Mouse (Mus musculus) forebrain, embryonic 15.5 days (tissue): Measurements from ENCODE around the gene Phf8. TPM values are rescaled to one million over a fixed set of nuclear protein-coding genes. Genes with fewer than 3 reads are reported as not detected.
A peak's percentile ranks its signal among the peaks of the same experiment; 100 is the strongest.

Source experiments
- ATAC-seq: fragments of 200-750 bp; cut with Nextera tagmentation; replicated peaks from 2 replicates; pipeline ENCODE4 v1.8.0; 2017; ENCODE audit warnings: mild to moderate bottlenecking, moderate TSS enrichment, moderate library complexity
- H3K27ac ChIP-seq: fragments of 300-500 bp; sonication (generic); replicated peaks from 2 replicates; pipeline ENCODE4 v1.5.1; 2015; ENCODE audit warnings: mild to moderate bottlenecking, inconsistent platforms
- H3K27me3 ChIP-seq: fragments of 300-500 bp; sonication (generic); 2 replicates; pipeline ENCODE4 v1.6.1; 2015; ENCODE audit warnings: inconsistent platforms
- H3K36me3 ChIP-seq: fragments of 300-500 bp; sonication (generic); 2 replicates; pipeline ENCODE4 v1.6.1; 2015; ENCODE audit warnings: mild to moderate bottlenecking, inconsistent platforms
- H3K4me1 ChIP-seq: fragments of 300-500 bp; sonication (generic); 2 replicates; pipeline ENCODE4 v1.6.1; 2015; ENCODE audit warnings: inconsistent platforms
- H3K4me2 ChIP-seq: fragments of 300-500 bp; sonication (generic); replicated peaks from 2 replicates; pipeline ENCODE4 v1.6.1; 2015; ENCODE audit warnings: mild to moderate bottlenecking, inconsistent platforms
- H3K4me3 ChIP-seq: fragments of 300-500 bp; sonication (generic); 2 replicates; pipeline ENCODE4 v1.5.1; 2015; ENCODE audit warnings: mild to moderate bottlenecking, inconsistent platforms
- H3K9ac ChIP-seq: fragments of 300-500 bp; sonication (generic); replicated peaks from 2 replicates; pipeline ENCODE4 v1.6.1; 2015; ENCODE audit warnings: mild to moderate bottlenecking, inconsistent platforms
- H3K9me3 ChIP-seq: fragments of 300-500 bp; sonication (generic); 2 replicates; pipeline ENCODE4 v1.6.1; 2016; ENCODE audit warnings: inconsistent platforms
- WGBS: fragments of 180-500 bp; shearing (Covaris S2); methylation state at CpG from one replicate; pipeline ENCODE4 v1.1.7; 2015; ENCODE audit warnings: mixed read lengths; 5-methylcytosine and 5-hydroxymethylcytosine counted together
- polyA plus RNA-seq: library from polyadenylated mRNA; unstranded; fragments of >200 nt; fragmentation: Nextera tagmentation; extraction: Ambion mirVana; gene quantifications from 2 replicates; pipeline ENCODE4 v1.2.1, GENCODE M21; 2015

Gene Phf8
- polyA plus RNA-seq, 1 experiment from 2014 or later: 19.5 TPM

- Histone ChIP-seq H3K4me3 (no peak overlapping the region), H3K4me2 (no peak overlapping the region), H3K9me3 (no peaks in the 10 kb centered on the region), H3K27me3 (no peaks in the 10 kb centered on the region), H3K9ac (no peak overlapping the region), H3K27ac (no peak overlapping the region), H3K4me1 (no peaks in the 10 kb centered on the region), H3K36me3 (peaks cover 8% of the 10 kb centered on the region)
- 94% methylated on average over 1 of the region's 1 CpGs for WGBS
- no peak for ATAC-seq
These were observed 54.7 kb downstream of the Phf8 start for GRCm38 (mm10) chrX:151575166-151575565.

- H3K27me3 ChIP-seq: no peaks in the 10 kb centered on the region
- no peak overlapping the region for H3K4me3 ChIP-seq
- H3K4me1 ChIP-seq: no peaks in the 10 kb centered on the region
- WGBS: 73% methylated on average over 2 of the region's 2 CpGs
- H3K36me3 ChIP-seq: no peaks in the 10 kb centered on the region
- no peak overlapping the region for H3K27ac ChIP-seq
- no peak overlapping the region for H3K9ac ChIP-seq
- H3K9me3 ChIP-seq: no peaks in the 10 kb centered on the region
- ATAC-seq: no peak
- H3K4me2 ChIP-seq: no peak overlapping the region
These were observed 122.9 kb downstream of the Phf8 start for GRCm38 (mm10) chrX:151643386-151643785.

GRCm38 (mm10) chrX:151653744-151654143, 133.3 kb downstream of the Phf8 start:
- H3K4me2 ChIP-seq: no peak overlapping the region
- no peaks in the 10 kb centered on the region for H3K27me3 ChIP-seq
- H3K9me3 ChIP-seq: no peaks in the 10 kb centered on the region
- no peaks in the 10 kb centered on the region for H3K36me3 ChIP-seq
- 60% methylated on average over 2 of the region's 2 CpGs for WGBS
- H3K9ac ChIP-seq: no peak overlapping the region
- no peak overlapping the region for H3K27ac ChIP-seq
- H3K4me1 ChIP-seq: no peaks in the 10 kb centered on the region
- H3K4me3 ChIP-seq: no peak overlapping the region
- no peak for ATAC-seq

GRCm38 (mm10) chrX:151674492-151675171, 154.2 kb downstream of the Phf8 start:
- peak; percentile 68; the same call in 1 of the 2 replicates for ATAC-seq
- no peak overlapping the region for H3K4me2 ChIP-seq
- no peak overlapping the region for H3K9ac ChIP-seq
- no peaks in the 10 kb centered on the region for H3K4me1 ChIP-seq
- no peaks in the 10 kb centered on the region for H3K9me3 ChIP-seq
- H3K36me3 ChIP-seq: no peaks in the 10 kb centered on the region
- no peak overlapping the region for H3K27ac ChIP-seq
- no peak overlapping the region for H3K4me3 ChIP-seq
- WGBS: 68% methylated on average over 5 of the region's 5 CpGs
- no peaks in the 10 kb centered on the region for H3K27me3 ChIP-seq

Other genes starting within 250 kb of the Phf8 start
- gene Fam120c, start 176.5 kb upstream of the Phf8 start, polyA plus RNA-seq: 7.2 and 7.8 TPM in 2 replicates